Mouse (Mus musculus): ENCODE results near the gene Csmd2. TPM values are rescaled to one million over a fixed set of nuclear protein-coding genes. Genes with fewer than 3 reads are reported as not detected.

Csmd2 gene
- 0.02 and 0.04 TPM in 2 replicates for polyA plus RNA-seq (2012; rRNA removed)

DNA sequence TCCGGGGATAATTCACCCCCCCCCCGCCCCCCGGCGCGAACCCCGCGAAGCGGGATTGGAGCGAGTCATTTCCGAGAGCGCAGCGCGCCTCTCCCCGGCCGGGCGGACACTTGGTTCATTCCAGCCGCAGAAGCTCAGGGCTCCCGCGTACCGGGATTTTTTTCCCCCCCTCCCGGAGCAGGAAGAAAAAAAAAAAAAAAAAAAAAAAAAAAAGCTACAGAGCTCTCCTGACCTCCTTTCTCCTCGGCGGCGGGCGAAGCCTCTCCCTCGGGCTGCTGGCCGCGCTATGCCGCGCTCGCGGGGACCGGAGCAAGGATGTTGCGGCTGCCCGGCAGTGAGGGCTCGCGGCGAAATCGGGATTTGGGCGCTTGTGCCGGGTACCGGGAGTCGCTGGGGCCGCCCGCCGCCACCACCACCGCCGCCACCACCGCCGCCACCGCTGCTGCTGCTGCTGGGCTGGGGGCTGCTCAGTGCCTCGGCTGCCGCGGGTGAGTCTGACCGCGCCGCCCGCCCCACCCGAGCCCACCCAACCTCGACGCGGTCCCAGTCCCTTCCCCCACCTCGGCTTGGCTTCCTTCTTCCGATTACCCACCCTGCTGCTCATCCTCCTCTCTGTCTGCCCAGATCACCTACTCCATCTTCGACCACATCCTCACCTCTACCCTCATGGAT is at the start of gene Csmd2:
Csmd2 (plus strand) TSS at position 74 of the 672 bp plus-strand sequence.
- 3% methylated on average over 63 of the region's 65 CpGs for WGBS
- DNase-seq (ENCODE audit: low read depth, low spot score), result no peak

- DNase-seq (ENCODE audit: low read depth, low spot score), result no peak
- WGBS, result 52% methylated on average over 2 of the region's 2 CpGs
Observed at GRCm38 (mm10) chr4:127947696-127948095, 40.0 kb upstream of the Csmd2 start.

DNA sequence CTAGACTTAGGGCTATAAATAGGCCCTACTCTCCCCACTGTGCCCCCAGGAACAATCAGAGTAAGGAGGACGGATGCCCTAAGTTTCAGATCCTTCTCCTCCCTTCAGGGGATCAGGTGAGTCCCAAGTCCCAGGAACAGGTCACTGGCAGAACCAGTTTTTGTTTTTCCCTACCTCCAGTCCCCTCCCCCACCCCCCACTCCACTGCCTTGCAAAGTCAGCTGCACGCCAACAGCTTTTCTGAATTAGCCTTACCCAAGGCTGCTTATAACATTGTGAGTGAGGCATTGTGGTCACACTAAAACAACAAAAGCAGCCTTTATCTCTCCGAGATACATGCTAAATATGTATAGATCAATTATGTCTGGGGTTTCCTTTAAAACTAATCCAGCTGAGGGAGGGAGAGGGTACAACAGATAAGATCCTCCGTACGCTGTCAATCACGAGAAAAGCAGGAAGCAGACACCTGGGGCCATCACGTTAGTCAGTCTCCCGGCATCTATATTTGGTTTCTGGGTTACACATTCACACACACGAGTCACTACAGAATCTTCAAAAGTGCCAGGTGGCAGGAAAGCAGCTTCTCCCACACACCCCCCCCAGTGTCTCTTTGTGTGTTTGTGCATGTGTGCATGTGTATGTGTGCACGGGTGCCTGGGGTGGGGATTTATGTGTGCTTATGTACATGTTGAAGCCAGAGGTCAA is 34.5 kb upstream of the Csmd2 start:
- WGBS, result 31% methylated on average over 10 of the region's 10 CpGs
- no peak for DNase-seq (ENCODE audit: low read depth, low spot score)

DNA sequence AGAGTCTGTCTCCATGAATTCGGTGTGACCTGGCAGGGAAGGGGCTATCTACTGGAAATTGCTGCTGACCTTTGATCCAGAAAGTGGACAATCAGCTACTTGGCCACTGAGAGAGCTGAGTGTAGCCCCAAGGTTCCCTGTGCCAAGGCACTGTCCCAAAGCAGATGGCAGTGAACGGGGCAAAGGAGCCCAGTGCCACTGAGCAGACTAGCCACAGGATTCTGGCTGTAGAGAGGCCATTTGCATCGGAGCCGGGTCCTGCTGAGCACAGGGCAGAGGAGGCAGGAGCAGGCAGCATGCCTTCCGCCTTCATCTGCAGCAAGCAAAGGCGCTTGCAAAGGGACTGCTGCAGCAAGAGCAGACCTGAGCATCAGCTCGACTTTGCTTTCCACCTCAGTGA is 18.6 kb upstream of the Csmd2 start:
- 25% methylated on average over 7 of the region's 7 CpGs for WGBS
- no peak for DNase-seq (ENCODE audit: low read depth, low spot score)

- DNase-seq (ENCODE audit: low read depth, low spot score), result no peak
- 11% methylated on average over 7 of the region's 7 CpGs for WGBS
Observed at GRCm38 (mm10) chr4:127970018-127970421, 17.6 kb upstream of the Csmd2 start.

GRCm38 (mm10) chr4:127970901-127971868 is 16.5 kb upstream of the Csmd2 start, which contains the start of gene CK137956:
Gene CK137956 (minus strand): TSS chr4:127970951.
- no peak for DNase-seq (ENCODE audit: low read depth, low spot score)
- WGBS, result 6% methylated on average over 39 of the region's 39 CpGs

- 80% methylated on average over 3 of the region's 3 CpGs for WGBS
- no peak for DNase-seq (ENCODE audit: low read depth, low spot score)
Observed at GRCm38 (mm10) chr4:127972976-127973375, 14.7 kb upstream of the Csmd2 start.

- no peak for DNase-seq (ENCODE audit: low read depth, low spot score)
- WGBS, result 72% methylated on average over 6 of the region's 6 CpGs
Observed at GRCm38 (mm10) chr4:127981125-127981524, 6.5 kb upstream of the Csmd2 start.

DNA sequence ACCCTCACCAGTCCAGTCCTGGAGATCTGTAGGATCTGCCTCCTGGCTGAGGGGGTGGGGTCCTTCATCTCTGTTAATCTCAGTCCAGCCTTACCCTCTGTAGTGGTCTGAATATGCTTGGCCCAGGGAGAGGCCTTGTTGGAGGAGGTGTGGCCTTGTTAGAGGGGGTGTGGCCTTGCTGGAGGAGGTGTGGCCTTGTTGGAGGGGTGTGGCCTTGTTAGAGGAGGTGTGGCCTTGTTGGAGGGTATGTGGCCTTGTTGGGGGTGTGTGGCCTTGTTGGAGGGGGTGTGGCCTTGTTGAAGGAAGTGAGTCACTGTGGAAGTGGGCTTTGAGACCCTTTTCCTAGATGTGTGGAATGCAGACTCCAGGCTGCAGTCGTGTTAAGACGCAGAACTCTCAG is 3.2 kb upstream of the Csmd2 start:
- no peak for DNase-seq (ENCODE audit: low read depth, low spot score)
- WGBS, result 73% methylated on average over 2 of the region's 2 CpGs

- no peak for DNase-seq (ENCODE audit: low read depth, low spot score)
- 14% methylated on average over 10 of the region's 10 CpGs for WGBS
Observed at GRCm38 (mm10) chr4:127985874-127986273, 1.8 kb upstream of the Csmd2 start.

DNA sequence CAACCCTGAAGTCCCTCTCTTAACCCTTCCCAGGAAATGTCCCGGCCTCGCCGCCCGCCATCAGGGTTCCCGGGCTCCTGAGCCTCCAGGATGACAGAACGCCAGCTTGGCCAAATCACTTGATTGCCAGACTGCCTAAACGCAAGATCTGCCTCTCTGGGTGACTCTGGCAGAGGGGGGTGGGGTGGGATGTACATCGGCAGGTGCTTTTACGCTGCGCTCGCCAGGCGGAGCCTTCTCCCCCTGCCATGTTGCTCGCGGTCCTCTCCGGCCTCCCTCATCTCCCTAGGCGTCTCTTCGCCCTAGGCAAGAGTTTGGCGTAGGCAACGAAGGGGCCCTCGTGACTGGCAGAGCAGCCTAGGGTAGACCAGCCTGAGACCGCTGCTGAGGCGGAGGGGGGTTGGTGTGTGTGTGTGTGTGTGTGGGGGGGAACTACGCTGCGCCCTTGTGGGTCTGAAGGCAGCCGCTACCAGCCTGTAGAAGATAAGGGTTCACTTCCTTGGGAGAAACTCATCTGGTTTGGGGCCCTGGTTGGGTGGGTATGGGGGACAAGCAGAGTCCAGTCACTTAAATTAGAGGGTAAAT is 1.1 kb upstream of the Csmd2 start:
- no peak for DNase-seq (ENCODE audit: low read depth, low spot score)
- WGBS, result 9% methylated on average over 25 of the region's 25 CpGs

DNA sequence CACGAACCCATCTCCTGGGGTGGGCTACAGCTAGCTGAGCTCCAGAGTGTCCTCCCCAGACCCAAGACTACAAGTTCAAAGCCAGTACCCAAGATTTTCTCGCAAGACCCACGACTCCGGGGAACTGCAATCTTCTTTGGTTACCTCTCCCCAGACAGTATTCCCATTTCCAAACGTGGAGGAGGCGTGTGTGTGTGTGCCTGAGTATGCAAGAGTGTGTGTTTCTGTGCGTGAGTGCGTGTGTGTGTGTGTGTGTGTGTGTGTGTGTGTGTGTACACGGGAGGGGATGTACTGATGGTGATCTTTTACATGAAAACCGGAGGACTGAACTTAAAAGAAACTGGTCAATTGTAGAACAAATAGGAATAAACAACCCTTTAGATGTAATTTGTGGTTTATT is 387 bp upstream of the Csmd2 start:
- DNase-seq (ENCODE audit: low read depth, low spot score), result no peak
- WGBS, result 16% methylated on average over 10 of the region's 10 CpGs

DNA sequence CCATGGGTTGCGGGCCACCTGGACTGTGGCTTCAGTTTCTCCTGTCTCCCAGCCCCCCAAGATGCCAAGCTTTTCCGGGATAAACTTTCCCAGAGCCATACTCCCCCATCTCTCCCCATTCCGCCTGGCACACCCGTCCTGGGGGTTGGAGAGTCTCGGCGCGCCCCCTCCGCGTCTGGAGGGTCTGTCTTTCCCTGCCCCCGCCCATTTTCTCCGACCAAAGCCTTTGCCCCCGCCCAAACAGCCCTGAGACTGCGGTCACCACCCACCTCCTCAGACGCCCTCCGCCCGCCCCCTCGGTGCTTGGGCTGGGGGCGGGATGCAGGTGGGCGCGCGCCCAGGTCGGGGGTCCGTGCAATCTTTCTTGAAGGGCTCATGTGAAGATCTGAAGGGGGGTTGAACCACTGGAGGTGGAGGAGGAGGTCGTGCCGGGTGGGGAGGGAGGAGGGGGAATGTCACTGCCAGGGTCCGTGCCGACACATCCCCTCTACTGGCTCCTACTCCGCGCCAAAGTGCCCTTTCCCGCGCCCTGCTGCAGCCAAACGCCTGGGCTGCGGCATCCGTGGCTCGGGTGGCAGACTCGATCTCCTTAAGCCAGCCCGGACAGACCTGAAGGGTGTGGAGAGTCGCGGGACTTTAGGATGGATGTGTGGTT is 996 bp downstream of the Csmd2 start:
- 6% methylated on average over 39 of the region's 39 CpGs for WGBS
- no peak for DNase-seq (ENCODE audit: low read depth, low spot score)

DNA sequence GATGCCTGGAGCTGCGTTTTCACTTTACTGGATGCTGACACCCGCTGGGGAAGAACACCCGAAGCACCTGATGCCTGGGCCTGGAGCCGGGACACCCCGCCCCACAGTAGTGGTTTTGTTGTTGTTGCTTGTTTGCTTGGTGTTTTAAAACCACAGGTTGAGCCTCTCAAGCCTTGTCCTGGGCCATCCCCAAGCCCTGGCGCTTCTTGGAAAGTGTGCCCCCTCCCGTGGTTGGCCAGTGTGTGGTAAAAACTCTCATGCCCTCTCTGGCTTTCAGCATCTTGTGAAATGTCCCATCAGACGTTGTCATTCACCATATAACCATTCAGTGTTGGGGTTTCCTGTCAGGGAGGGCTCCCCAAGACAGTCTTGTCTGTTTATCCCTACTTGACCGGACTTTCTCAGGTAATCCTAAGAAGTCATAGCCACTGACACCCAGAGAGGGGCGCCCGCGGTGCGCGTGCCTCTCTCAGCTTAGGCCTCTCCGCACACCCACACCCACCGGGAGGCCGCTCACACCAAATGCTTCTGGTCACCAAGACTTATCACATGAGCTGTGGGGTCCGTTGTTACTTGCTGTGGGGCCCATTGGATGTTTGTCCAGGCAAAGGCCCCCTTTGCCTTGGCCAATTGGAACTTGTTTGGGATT is 1.8 kb downstream of the Csmd2 start:
- DNase-seq (ENCODE audit: low read depth, low spot score), result no peak
- 13% methylated on average over 18 of the region's 18 CpGs for whole genome bisulfite sequencing

- no peak for DNase-seq (ENCODE audit: low read depth, low spot score)
Observed at GRCm38 (mm10) chr4:127999281-127999680, 11.6 kb downstream of the Csmd2 start.

GRCm38 (mm10) chr4:128002638-128003101 is 15.0 kb downstream of the Csmd2 start:
- 50% methylated on average over 4 of the region's 4 CpGs for WGBS
- DNase-seq (ENCODE audit: low read depth, low spot score), result no peak

More at GRCm38 (mm10) chr4:127999281-127999680, 11.6 kb downstream of the Csmd2 start:
- WGBS, result 54% methylated on average over 3 of the region's 3 CpGs

GRCm38 (mm10) chr4:128004797-128005452 is 17.3 kb downstream of the Csmd2 start:
- 53% methylated on average over 3 of the region's 3 CpGs for WGBS
- DNase-seq (ENCODE audit: low read depth, low spot score), result no peak

DNA sequence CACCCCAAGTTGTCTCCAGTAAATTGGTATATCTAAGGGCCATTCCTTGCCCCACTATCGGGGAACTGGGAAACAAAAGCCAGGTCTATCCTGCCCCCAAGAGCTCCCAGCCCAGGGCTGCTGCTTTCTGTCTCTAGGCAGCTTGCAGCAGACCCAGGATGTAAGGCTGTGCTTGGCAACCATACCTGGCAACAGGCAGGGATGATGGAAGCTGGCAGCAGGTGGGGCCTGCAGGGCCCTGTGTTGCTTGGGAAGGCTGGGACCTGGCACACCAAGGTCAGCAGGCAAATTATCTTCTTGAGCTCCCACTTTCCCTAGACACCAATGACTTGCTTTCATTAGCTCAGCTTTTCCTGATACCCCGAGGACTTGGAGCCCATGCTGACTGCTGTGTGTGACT is 31.8 kb downstream of the Csmd2 start:
- no peak for DNase-seq (ENCODE audit: low read depth, low spot score)
- 76% methylated on average over 2 of the region's 2 CpGs for WGBS

All from large intestine, adult 2 months (tissue).